Mouse (Mus musculus): ENCODE data around the gene Chst8. TPM values are rescaled to one million over a fixed set of nuclear protein-coding genes. Genes with fewer than 3 reads are reported as not detected.
A peak's percentile ranks its signal among the peaks of the same experiment; 100 is the strongest.

Chst8 gene
- polyA plus RNA-seq, 1 experiment from 2014 or later: 3.9 TPM

DNA sequence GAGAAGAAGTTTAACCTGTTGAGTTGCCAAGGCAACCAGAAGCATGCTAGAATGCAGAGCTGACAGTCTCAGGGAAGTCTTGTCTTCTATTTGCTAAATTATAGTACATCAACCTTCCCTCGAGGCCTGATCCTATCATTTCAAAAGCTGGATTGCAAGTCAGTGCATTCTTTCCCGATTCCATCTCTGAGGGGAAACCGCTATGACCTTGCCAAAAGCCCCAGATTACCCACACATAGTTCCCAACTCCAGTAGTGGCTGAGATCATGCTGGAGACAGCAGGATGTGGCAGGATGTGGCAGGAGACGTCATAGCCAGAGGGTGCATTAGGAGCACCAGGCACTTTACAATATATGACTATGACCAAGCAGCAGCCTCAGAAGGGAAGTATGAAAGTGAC is 87.3 kb downstream of the Chst8 start:
- H3K4me1 ChIP-seq (ENCODE audit: control insufficient read depth, insufficient read depth, low read length): peaks cover 12% of the 10 kb centered on the region
- H3K9ac ChIP-seq (ENCODE audit: low read depth, low read length): no peak overlapping the region
- no peaks in the 10 kb centered on the region for H3K9me3 ChIP-seq (ENCODE audit: control insufficient read depth, low read length)
- no peak for ATAC-seq
- H3K27me3 ChIP-seq (replicated peaks; ENCODE audit: control insufficient read depth, insufficient read depth, low read length): no peaks in the 10 kb centered on the region
- WGBS: 76% methylated on average over 4 of the region's 4 CpGs
- H3K4me2 ChIP-seq (ENCODE audit: low read depth, low read length): no peak overlapping the region
- no peak overlapping the region for H3K27ac ChIP-seq (ENCODE audit: low read length)
- H3K36me3 ChIP-seq (ENCODE audit: control insufficient read depth, insufficient read depth, low read length): no peaks in the 10 kb centered on the region
- no peak overlapping the region for H3K4me3 ChIP-seq (ENCODE audit: low read length)

GRCm38 (mm10) chr7:34722551-34723230 is 89.8 kb downstream of the Chst8 start:
- no peaks in the 10 kb centered on the region for H3K36me3 ChIP-seq (ENCODE audit: control insufficient read depth, insufficient read depth, low read length)
- H3K4me2 ChIP-seq (ENCODE audit: low read depth, low read length): no peak overlapping the region
- H3K4me3 ChIP-seq (ENCODE audit: low read length): no peak overlapping the region
- no peaks in the 10 kb centered on the region for H3K27me3 ChIP-seq (replicated peaks; ENCODE audit: control insufficient read depth, insufficient read depth, low read length)
- no peak for ATAC-seq
- no peak overlapping the region for H3K27ac ChIP-seq (ENCODE audit: low read length)
- H3K9ac ChIP-seq (ENCODE audit: low read depth, low read length): no peak overlapping the region
- 48% methylated on average over 11 of the region's 11 CpGs for WGBS
- H3K4me1 ChIP-seq (ENCODE audit: control insufficient read depth, insufficient read depth, low read length): peaks cover 12% of the 10 kb centered on the region
- no peaks in the 10 kb centered on the region for H3K9me3 ChIP-seq (ENCODE audit: control insufficient read depth, low read length)

- Histone ChIP-seq H3K36me3 (ENCODE audit: control insufficient read depth, insufficient read depth, low read length) (no peaks in the 10 kb centered on the region), H3K9me3 (ENCODE audit: control insufficient read depth, low read length) (no peaks in the 10 kb centered on the region), H3K9ac (ENCODE audit: low read depth, low read length) (no peak overlapping the region), H3K4me2 (ENCODE audit: low read depth, low read length) (no peak overlapping the region), H3K27ac (ENCODE audit: low read length) (no peak overlapping the region), H3K27me3 (replicated peaks; ENCODE audit: control insufficient read depth, insufficient read depth, low read length) (no peaks in the 10 kb centered on the region), H3K4me1 (ENCODE audit: control insufficient read depth, insufficient read depth, low read length) (peaks cover 12% of the 10 kb centered on the region), H3K4me3 (ENCODE audit: low read length) (no peak overlapping the region)
- WGBS: 31% methylated on average over 8 of the region's 8 CpGs
- ATAC-seq: no peak
Observed at GRCm38 (mm10) chr7:34722151-34722550, 90.4 kb downstream of the Chst8 start.

GRCm38 (mm10) chr7:34721650-34722048 is 90.9 kb downstream of the Chst8 start:
- ATAC-seq: peak; percentile 58; the same call in 1 of the 2 replicates
- no peak overlapping the region; the same call in 1 of the 2 replicates for H3K27ac ChIP-seq (ENCODE audit: low read length)
- peaks cover 15% of the 10 kb centered on the region for H3K4me1 ChIP-seq (ENCODE audit: control insufficient read depth, insufficient read depth, low read length)
- H3K4me2 ChIP-seq (ENCODE audit: low read depth, low read length): no peak overlapping the region
- WGBS: 16% methylated on average over 5 of the region's 5 CpGs
- no peaks in the 10 kb centered on the region for H3K9me3 ChIP-seq (ENCODE audit: control insufficient read depth, low read length)
- H3K9ac ChIP-seq (ENCODE audit: low read depth, low read length): no peak overlapping the region
- no peaks in the 10 kb centered on the region for H3K36me3 ChIP-seq (ENCODE audit: control insufficient read depth, insufficient read depth, low read length)
- no peaks in the 10 kb centered on the region for H3K27me3 ChIP-seq (replicated peaks; ENCODE audit: control insufficient read depth, insufficient read depth, low read length)
- H3K4me3 ChIP-seq (ENCODE audit: low read length): no peak overlapping the region

GRCm38 (mm10) chr7:34720882-34721649 is 91.4 kb downstream of the Chst8 start:
- 58% methylated on average over 5 of the region's 5 CpGs for WGBS
- ATAC-seq: no peak
- H3K4me1 ChIP-seq (ENCODE audit: control insufficient read depth, insufficient read depth, low read length): peaks cover 15% of the 10 kb centered on the region
- H3K4me3 ChIP-seq (ENCODE audit: low read length): no peak overlapping the region
- H3K27me3 ChIP-seq (replicated peaks; ENCODE audit: control insufficient read depth, insufficient read depth, low read length): no peaks in the 10 kb centered on the region
- H3K9ac ChIP-seq (ENCODE audit: low read depth, low read length): no peak overlapping the region
- no peak overlapping the region; the same call in 1 of the 2 replicates for H3K27ac ChIP-seq (ENCODE audit: low read length)
- no peaks in the 10 kb centered on the region for H3K36me3 ChIP-seq (ENCODE audit: control insufficient read depth, insufficient read depth, low read length)
- no peak overlapping the region for H3K4me2 ChIP-seq (ENCODE audit: low read depth, low read length)
- no peaks in the 10 kb centered on the region for H3K9me3 ChIP-seq (ENCODE audit: control insufficient read depth, low read length)

GRCm38 (mm10) chr7:34719599-34719998 is 92.9 kb downstream of the Chst8 start:
- no peaks in the 10 kb centered on the region for H3K27me3 ChIP-seq (replicated peaks; ENCODE audit: control insufficient read depth, insufficient read depth, low read length)
- 37% methylated on average over 5 of the region's 5 CpGs for WGBS
- no peak; the same call in 1 of the 2 replicates for ATAC-seq
- H3K4me2 ChIP-seq (ENCODE audit: low read depth, low read length): no peak overlapping the region
- H3K4me1 ChIP-seq (ENCODE audit: control insufficient read depth, insufficient read depth, low read length): peaks cover 26% of the 10 kb centered on the region
- H3K27ac ChIP-seq (ENCODE audit: low read length): no peak overlapping the region
- H3K36me3 ChIP-seq (ENCODE audit: control insufficient read depth, insufficient read depth, low read length): no peaks in the 10 kb centered on the region
- no peaks in the 10 kb centered on the region for H3K9me3 ChIP-seq (ENCODE audit: control insufficient read depth, low read length)
- no peak overlapping the region for H3K9ac ChIP-seq (ENCODE audit: low read depth, low read length)
- H3K4me3 ChIP-seq (ENCODE audit: low read length): no peak overlapping the region

DNA sequence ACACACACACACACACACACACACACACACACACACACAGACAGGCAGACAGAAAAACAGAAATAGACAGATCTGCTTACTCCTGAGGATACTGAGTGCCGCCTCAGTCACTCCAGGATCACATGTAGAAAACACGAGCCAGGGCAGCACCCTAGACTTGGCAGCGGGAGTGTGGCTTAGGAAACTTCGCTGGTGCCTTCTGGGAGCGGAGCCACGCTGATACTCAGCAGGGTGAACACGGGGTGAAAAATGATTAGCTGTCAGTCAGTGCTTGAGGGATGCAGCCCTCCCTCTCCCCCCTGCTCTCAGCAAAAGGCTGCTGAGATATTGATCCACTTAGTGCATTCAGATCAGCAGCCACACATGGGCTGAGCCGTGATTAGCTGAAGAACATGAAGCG is 93.9 kb downstream of the Chst8 start:
- Histone ChIP-seq H3K9ac (ENCODE audit: low read depth, low read length) (no peak overlapping the region), H3K36me3 (ENCODE audit: control insufficient read depth, insufficient read depth, low read length) (no peaks in the 10 kb centered on the region), H3K4me2 (ENCODE audit: low read depth, low read length) (no peak overlapping the region), H3K4me3 (ENCODE audit: low read length) (no peak overlapping the region), H3K4me1 (ENCODE audit: control insufficient read depth, insufficient read depth, low read length) (peaks cover 31% of the 10 kb centered on the region), H3K9me3 (ENCODE audit: control insufficient read depth, low read length) (no peaks in the 10 kb centered on the region), H3K27me3 (replicated peaks; ENCODE audit: control insufficient read depth, insufficient read depth, low read length) (no peaks in the 10 kb centered on the region), H3K27ac (ENCODE audit: low read length) (no peak overlapping the region)
- 69% methylated on average over 9 of the region's 9 CpGs for WGBS
- no peak for ATAC-seq

DNA sequence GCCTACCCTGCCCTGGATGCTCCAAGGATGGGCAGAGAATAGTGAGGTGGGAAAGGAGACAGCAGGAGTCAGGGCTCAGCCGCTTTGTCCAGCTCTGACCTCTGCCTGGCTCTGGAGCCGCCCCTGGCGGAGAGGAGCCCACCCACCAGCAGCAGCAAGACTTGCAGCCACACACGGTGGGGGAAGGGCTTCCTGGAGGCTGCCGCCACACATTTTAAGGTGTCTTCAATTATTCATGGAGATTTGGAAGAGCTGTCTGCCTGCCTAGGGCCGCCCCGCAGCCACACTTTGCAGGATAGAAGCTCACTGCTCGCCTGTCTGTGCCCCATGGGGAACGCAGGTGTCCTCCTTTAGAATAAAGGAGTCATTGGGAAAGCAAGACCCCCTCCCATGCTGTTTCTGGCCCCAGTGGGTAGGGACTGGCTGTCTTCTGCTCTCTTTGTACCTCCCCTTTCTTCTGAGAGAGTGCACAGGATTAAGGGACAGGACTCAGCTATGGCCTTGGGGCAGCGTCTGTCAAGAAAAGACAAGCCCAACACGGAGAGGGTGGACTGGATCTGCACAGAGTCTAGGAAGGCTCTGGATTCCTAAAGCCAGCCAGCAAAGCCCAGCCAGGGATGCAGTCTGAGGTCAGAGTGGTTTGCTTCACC is 95.2 kb downstream of the Chst8 start:
- Histone ChIP-seq H3K27me3 (replicated peaks; ENCODE audit: control insufficient read depth, insufficient read depth, low read length) (no peaks in the 10 kb centered on the region), H3K9me3 (ENCODE audit: control insufficient read depth, low read length) (no peaks in the 10 kb centered on the region), H3K4me3 (ENCODE audit: low read length) (no peak overlapping the region), H3K9ac (ENCODE audit: low read depth, low read length) (no peak overlapping the region), H3K4me2 (ENCODE audit: low read depth, low read length) (no peak overlapping the region), H3K4me1 (ENCODE audit: control insufficient read depth, insufficient read depth, low read length) (peaks cover 29% of the 10 kb centered on the region), H3K36me3 (ENCODE audit: control insufficient read depth, insufficient read depth, low read length) (no peaks in the 10 kb centered on the region), H3K27ac (ENCODE audit: low read length) (no peak overlapping the region)
- ATAC-seq: no peak
- WGBS: 27% methylated on average over 11 of the region's 11 CpGs

GRCm38 (mm10) chr7:34714848-34715460 is 97.6 kb downstream of the Chst8 start:
- Histone ChIP-seq H3K27ac (ENCODE audit: low read length) (peak overlapping the region; percentile 51), H3K9ac (ENCODE audit: low read depth, low read length) (no peak overlapping the region), H3K27me3 (replicated peaks; ENCODE audit: control insufficient read depth, insufficient read depth, low read length) (no peaks in the 10 kb centered on the region), H3K4me2 (ENCODE audit: low read depth, low read length) (peak overlapping the region; percentile 7; the same call in 1 of the 2 replicates), H3K4me1 (ENCODE audit: control insufficient read depth, insufficient read depth, low read length) (peaks cover 19% of the 10 kb centered on the region), H3K4me3 (ENCODE audit: low read length) (no peak overlapping the region), H3K9me3 (ENCODE audit: control insufficient read depth, low read length) (no peaks in the 10 kb centered on the region), H3K36me3 (ENCODE audit: control insufficient read depth, insufficient read depth, low read length) (no peaks in the 10 kb centered on the region)
- WGBS: 40% methylated on average over 11 of the region's 11 CpGs
- ATAC-seq: peak; percentile 89
